Mouse (Mus musculus): Measurements from ENCODE around the gene Fam155a. TPM values are rescaled to one million over a fixed set of nuclear protein-coding genes. Genes with fewer than 3 reads are reported as not detected.

Fam155a gene
- polyA plus RNA-seq, 2 experiments, result 0.04 to 0.10 TPM

DNA sequence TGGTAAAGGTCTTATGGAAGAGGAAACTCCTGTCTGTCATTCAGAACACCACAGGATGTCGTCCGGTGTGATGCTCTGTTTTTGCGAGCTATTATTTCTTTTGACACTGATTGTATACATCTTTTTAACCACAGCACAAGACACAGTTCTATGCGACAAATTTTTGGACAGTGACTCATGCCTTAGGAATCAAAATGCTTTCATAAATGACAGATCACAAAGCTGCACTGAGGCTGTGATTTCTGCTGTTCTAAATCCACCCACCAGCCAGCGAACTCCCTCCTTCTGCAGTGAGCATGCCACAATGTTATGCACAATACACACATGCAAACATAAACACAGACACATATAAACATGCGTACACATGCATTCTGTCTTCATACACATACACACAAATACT is 224.5 kb downstream of the Fam155a start:
- H3K27me3 ChIP-seq (ENCODE audit: control insufficient read depth, insufficient read depth, low read length), result no peaks in the 10 kb centered on the region

DNA sequence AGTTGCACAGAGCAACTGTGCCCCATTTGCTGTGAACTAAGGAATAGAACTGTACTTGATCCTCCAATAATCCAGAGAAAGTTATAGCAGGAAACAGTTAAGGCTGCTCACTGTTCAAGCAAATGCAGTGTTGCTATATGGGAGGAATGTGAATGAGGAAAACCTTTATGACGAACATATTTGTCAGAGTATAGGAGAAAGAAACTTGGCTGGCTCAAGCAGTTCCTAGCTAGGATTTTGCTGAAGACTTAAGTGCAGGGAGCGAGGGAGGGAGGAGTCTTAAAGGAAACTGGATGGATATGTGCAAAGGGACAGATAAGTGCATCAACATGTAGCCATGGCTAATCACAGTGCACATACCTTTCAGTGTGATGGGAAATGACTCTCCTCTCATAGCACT is 225.3 kb downstream of the Fam155a start:
- ATAC-seq (ENCODE audit: insufficient read depth) (no peak), DNase-seq (ENCODE audit: low read depth in 3 of 3, low spot score in 3 of 3) (no peak)
- Histone ChIP-seq H3K4me3 (ENCODE audit: insufficient read depth in 1 of 2, low read depth in 2 of 2, low read length in 2 of 2) (no peak overlapping the region), H3K4me2 (ENCODE audit: low read depth) (no peak overlapping the region), H3K9ac (replicated peaks) (no peak overlapping the region), H3K9me3 (ENCODE audit: control insufficient read depth, low read length) (no peaks in the 10 kb centered on the region), H3K4me1 (replicated peaks; ENCODE audit: control insufficient read depth in 2 of 2, insufficient read depth in 2 of 2, low read length in 1 of 2) (no peaks in the 10 kb centered on the region), H3K27ac (no peak overlapping the region), H3K27me3 (ENCODE audit: control insufficient read depth, insufficient read depth, low read length) (no peaks in the 10 kb centered on the region), H3K36me3 (replicated peaks; ENCODE audit: control insufficient read depth, insufficient read depth, low read depth) (no peaks in the 10 kb centered on the region)
- TF ChIP-seq CTCF (IDR thresholded peaks at IDR 0.05; ENCODE audit: low read depth) (no peak), EP300 (IDR thresholded peaks at IDR 0.05; ENCODE audit: low read depth) (no peak)
- 33% methylated on average over 2 of the region's 2 CpGs for WGBS (ENCODE audit: insufficient replicate concordance)

More for the DNA sequence above, 224.5 kb downstream of the Fam155a start:
- WGBS (ENCODE audit: insufficient replicate concordance), result 50% methylated on average over 6 of the region's 6 CpGs
- Histone ChIP-seq H3K27ac (no peak overlapping the region), H3K4me1 (replicated peaks; ENCODE audit: control insufficient read depth in 2 of 2, insufficient read depth in 2 of 2, low read length in 1 of 2) (no peaks in the 10 kb centered on the region), H3K9ac (replicated peaks) (no peak overlapping the region), H3K4me2 (ENCODE audit: low read depth) (no peak overlapping the region), H3K4me3 (ENCODE audit: insufficient read depth in 1 of 2, low read depth in 2 of 2, low read length in 2 of 2) (no peak overlapping the region), H3K36me3 (replicated peaks; ENCODE audit: control insufficient read depth, insufficient read depth, low read depth) (no peaks in the 10 kb centered on the region), H3K9me3 (ENCODE audit: control insufficient read depth, low read length) (no peaks in the 10 kb centered on the region)
- ATAC-seq (ENCODE audit: insufficient read depth) (no peak), DNase-seq (ENCODE audit: low read depth in 3 of 3, low spot score in 3 of 3) (no peak)
- no peak for TF ChIP-seq EP300 (IDR thresholded peaks at IDR 0.05; ENCODE audit: low read depth)
- no peak for TF ChIP-seq CTCF (IDR thresholded peaks at IDR 0.05; ENCODE audit: low read depth)

DNA sequence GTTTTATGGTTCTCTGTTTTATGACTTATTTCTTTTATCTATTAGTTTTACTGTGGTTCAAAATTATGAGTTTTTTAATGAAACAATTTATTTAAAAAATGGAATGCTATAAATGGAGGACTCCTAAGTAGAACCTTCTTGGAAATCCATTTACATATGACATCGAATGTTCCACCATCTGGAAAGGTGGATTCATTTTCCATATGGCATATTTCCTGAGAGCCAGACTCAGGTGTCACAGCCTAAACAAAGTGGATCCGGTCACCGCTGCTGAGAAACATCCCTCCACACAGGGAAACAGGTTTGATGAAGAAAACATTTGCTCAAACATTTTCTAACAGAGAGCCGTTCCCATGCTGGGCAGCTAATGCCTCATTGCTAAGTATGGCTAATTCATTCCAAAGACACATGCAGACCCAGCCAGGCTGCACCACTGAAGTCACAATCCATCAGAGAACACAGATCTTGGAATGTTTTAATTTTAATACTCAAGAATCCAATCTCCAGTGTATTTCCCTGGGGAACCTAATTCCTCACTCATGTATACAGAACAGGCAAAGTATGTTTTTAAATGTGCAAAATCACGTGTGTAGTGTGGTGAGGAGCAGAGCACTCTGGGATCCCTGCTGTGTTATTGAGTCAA is 235.1 kb downstream of the Fam155a start:
- Histone ChIP-seq H3K4me1 (replicated peaks; ENCODE audit: control insufficient read depth in 2 of 2, insufficient read depth in 2 of 2, low read length in 1 of 2) (no peaks in the 10 kb centered on the region), H3K36me3 (replicated peaks; ENCODE audit: control insufficient read depth, insufficient read depth, low read depth) (no peaks in the 10 kb centered on the region), H3K27me3 (ENCODE audit: control insufficient read depth, insufficient read depth, low read length) (no peaks in the 10 kb centered on the region), H3K27ac (no peak overlapping the region), H3K4me2 (ENCODE audit: low read depth) (no peak overlapping the region), H3K9ac (replicated peaks) (no peak overlapping the region), H3K4me3 (ENCODE audit: insufficient read depth in 1 of 2, low read depth in 2 of 2, low read length in 2 of 2) (no peak overlapping the region), H3K9me3 (ENCODE audit: control insufficient read depth, low read length) (no peaks in the 10 kb centered on the region)
- no peak for DNase-seq (ENCODE audit: low read depth in 3 of 3, low spot score in 3 of 3)
- TF ChIP-seq CTCF (IDR thresholded peaks at IDR 0.05; ENCODE audit: low read depth) (no peak), EP300 (IDR thresholded peaks at IDR 0.05; ENCODE audit: low read depth) (no peak)
- ATAC-seq (ENCODE audit: insufficient read depth), result no peak
- 58% methylated on average over 5 of the region's 5 CpGs for WGBS (ENCODE audit: insufficient replicate concordance)

- no peak for TF ChIP-seq EP300 (IDR thresholded peaks at IDR 0.05; ENCODE audit: low read depth)
- no peak for TF ChIP-seq CTCF (IDR thresholded peaks at IDR 0.05; ENCODE audit: low read depth)
- H3K4me2 ChIP-seq (ENCODE audit: low read depth), result no peak overlapping the region
- no peaks in the 10 kb centered on the region for H3K27me3 ChIP-seq (ENCODE audit: control insufficient read depth, insufficient read depth, low read length)
- ATAC-seq (ENCODE audit: insufficient read depth), result no peak
- H3K9me3 ChIP-seq (ENCODE audit: control insufficient read depth, low read length), result no peaks in the 10 kb centered on the region
- no peak for DNase-seq (ENCODE audit: low read depth in 3 of 3, low spot score in 3 of 3)
- H3K27ac ChIP-seq, result no peak overlapping the region
- WGBS (ENCODE audit: insufficient replicate concordance), result 64% methylated on average over 3 of the region's 3 CpGs
- no peaks in the 10 kb centered on the region for H3K4me1 ChIP-seq (replicated peaks; ENCODE audit: control insufficient read depth in 2 of 2, insufficient read depth in 2 of 2, low read length in 1 of 2)
- no peak overlapping the region for H3K9ac ChIP-seq (replicated peaks)
- H3K4me3 ChIP-seq (ENCODE audit: insufficient read depth in 1 of 2, low read depth in 2 of 2, low read length in 2 of 2), result no peak overlapping the region
- H3K36me3 ChIP-seq (replicated peaks; ENCODE audit: control insufficient read depth, insufficient read depth, low read depth), result no peaks in the 10 kb centered on the region
Observed at GRCm38 (mm10) chr8:9526515-9526914, 244.4 kb downstream of the Fam155a start.

DNA sequence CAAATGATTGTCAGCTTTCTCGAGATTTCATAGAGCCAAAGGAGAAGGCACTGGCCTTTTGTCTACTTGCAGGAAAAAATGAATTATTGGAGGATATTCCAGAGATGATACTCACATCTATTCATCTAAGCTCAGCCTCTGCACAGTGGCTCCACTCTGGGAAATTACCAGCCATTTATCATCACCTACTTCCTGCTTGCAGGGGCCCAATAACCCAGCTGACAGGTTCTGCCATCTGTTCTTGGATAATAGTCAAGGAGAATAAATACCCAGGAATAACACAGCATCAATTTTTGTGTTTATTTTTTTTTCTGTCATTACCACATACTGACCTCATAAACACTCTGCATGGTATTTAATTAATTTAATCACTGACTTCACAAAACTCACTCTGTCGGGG is 249.4 kb downstream of the Fam155a start:
- 41% methylated on average over 2 of the region's 2 CpGs for WGBS (ENCODE audit: insufficient replicate concordance)
- Histone ChIP-seq H3K4me2 (ENCODE audit: low read depth) (no peak overlapping the region), H3K9ac (replicated peaks) (no peak overlapping the region), H3K27me3 (ENCODE audit: control insufficient read depth, insufficient read depth, low read length) (no peaks in the 10 kb centered on the region), H3K9me3 (ENCODE audit: control insufficient read depth, low read length) (no peaks in the 10 kb centered on the region), H3K36me3 (replicated peaks; ENCODE audit: control insufficient read depth, insufficient read depth, low read depth) (no peaks in the 10 kb centered on the region), H3K27ac (no peak overlapping the region), H3K4me1 (replicated peaks; ENCODE audit: control insufficient read depth in 2 of 2, insufficient read depth in 2 of 2, low read length in 1 of 2) (no peaks in the 10 kb centered on the region), H3K4me3 (ENCODE audit: insufficient read depth in 1 of 2, low read depth in 2 of 2, low read length in 2 of 2) (no peak overlapping the region)
- no peak for TF ChIP-seq EP300 (IDR thresholded peaks at IDR 0.05; ENCODE audit: low read depth)
- no peak for TF ChIP-seq CTCF (IDR thresholded peaks at IDR 0.05; ENCODE audit: low read depth)
- ATAC-seq (ENCODE audit: insufficient read depth) (no peak), DNase-seq (ENCODE audit: low read depth in 3 of 3, low spot score in 3 of 3) (no peak)
